In genomic region chr11:75183917-75184570, GRCm38 (mm10) we compare ENCODE assay signal across 19 mouse cellular contexts. TPM values are rescaled to one million over a fixed set of nuclear protein-coding genes. Genes with fewer than 3 reads are reported as not detected.
A peak's percentile ranks its signal among the peaks of the same experiment; 100 is the strongest.
DNase-seq lines count a peak whose midpoint lies in the region; TF ChIP-seq lines count a peak whose summit lies in the region.
"Had no signal": no experiment of that assay in that cellular context is flagged by ENCODE, and none has a peak within 500 bp of the region (broad histone marks: within the 10 kb centered on the region; RNA-seq: fewer than 3 reads in every experiment).

No protein-coding gene starts in this region.

- peaks cover 10% of the 10 kb centered on the region for H3K4me1 ChIP-seq in embryonic fibroblast, embryonic 13.5 days (ENCODE audit: control insufficient read depth, insufficient read depth, low read length)

- H3K27ac ChIP-seq in embryonic fibroblast, embryonic 13.5 days (ENCODE audit: insufficient read depth, low read length): peak overlapping the region; percentile 45; the same call in 1 of the 2 replicates
- H3K27ac ChIP-seq: embryonic facial prominence, embryonic 10.5 days; heart, embryonic 15.5 days; neural tube, embryonic 12.5 days; stomach, postnatal 0 days had no signal

- TF ChIP-seq CTCF in embryonic fibroblast, embryonic 13.5 days (IDR thresholded peaks at IDR 0.05; ENCODE audit: borderline replicate concordance, insufficient read depth, low read length): no peak

- no peak for TF ChIP-seq POLR2A in embryonic fibroblast, embryonic 13.5 days (IDR thresholded peaks at IDR 0.05; ENCODE audit: low read depth, low read length)

- intact Hi-C loops in left cerebral cortex, postnatal 10 days (cut with DNase I): loop anchor here (5.0 to 10.0 kb wide), 2 partner anchors 203 to 271 kb away; partner anchors contain the start of gene Wdr81
- intact Hi-C loops in left cerebral cortex, postnatal 36 days (cut with DNase I): loop anchor here (1.0 kb wide), 1 partner anchor 17 kb away; no protein-coding TSS in a partner anchor

- peak; percentile 71 to 86 for DNase-seq in frontal cortex, postnatal 36 days (ENCODE audit: low spot score in 2 of 2)
- DNase-seq in frontal cortex, postnatal 10 days (ENCODE audit: low spot score in 2 of 2): no peak
- DNase-seq in left cerebral cortex, adult 8-10 months (ENCODE audit: low spot score in 2 of 2): peak; percentile 53 to 90
- no peak for DNase-seq in left cerebral cortex, postnatal 10 days (ENCODE audit: extremely low spot score in 1 of 2, low spot score in 2 of 2)
- peak; percentile 76 to 86 for DNase-seq in left cerebral cortex, postnatal 36 days (ENCODE audit: low spot score in 2 of 2)
- DNase-seq in urinary bladder, adult 2 months (ENCODE audit: low spot score): no peak
- DNase-seq: B cell, adult 2 months; cerebellum, adult 11 months; cerebellum, postnatal 25 days; heart, adult 11 months; kidney, adult 8-10 months; kidney, postnatal 4 days; liver, postnatal 0 days; thymus, postnatal 14 days had no signal

- no peak overlapping the region for H3K4me3 ChIP-seq in embryonic fibroblast, embryonic 13.5 days (ENCODE audit: insufficient read depth, low read length)
- H3K4me3 ChIP-seq: embryonic facial prominence, embryonic 10.5 days; heart, embryonic 15.5 days; neural tube, embryonic 12.5 days had no signal

RNA-seq across cellular contexts. Expression of gene Ovca2, which starts 5.4 kb away (rescaled TPM):
- 10 to 100 TPM; 12.8 to 13.5 (median 13.2) TPM for total RNA-seq in left cerebral cortex, adult 8-10 months (2022)
- total RNA-seq in left cerebral cortex, postnatal 10 days (2021): 10 to 100 TPM in 1 of 2 experiments, 1 to 10 TPM in 1; 9.2 to 11.3 TPM
- 20.4 and 28.9 TPM in 2 replicates for polyA plus RNA-seq in embryonic fibroblast, embryonic 13.5 days (2011; ENCODE audit: insufficient read length, low read depth, missing spikeins)
- 10 to 100 TPM; 11.0 to 13.3 TPM for total RNA-seq in left cerebral cortex, postnatal 36 days (2021)
- 16.0 and 19.9 TPM in 2 replicates for polyA plus RNA-seq in urinary bladder, adult 2 months (2012; rRNA removed)

RNA-seq across cellular contexts. Expression of gene Dph1, which starts 7.0 kb away (rescaled TPM):
- total RNA-seq in left cerebral cortex, adult 8-10 months (2022): 10 to 100 TPM; 22.7 to 28.7 (median 27.0) TPM
- total RNA-seq in left cerebral cortex, postnatal 10 days (2021): 10 to 100 TPM; 14.1 to 15.9 TPM
- polyA plus RNA-seq in embryonic fibroblast, embryonic 13.5 days (2011; ENCODE audit: insufficient read length, low read depth, missing spikeins): 15.7 and 18.7 TPM in 2 replicates
- total RNA-seq in left cerebral cortex, postnatal 36 days (2021): 10 to 100 TPM; 25.3 to 25.6 TPM
- polyA plus RNA-seq in urinary bladder, adult 2 months (2012; rRNA removed): 20.1 and 26.6 TPM in 2 replicates

RNA-seq across cellular contexts. Expression of gene Rtn4rl1, which starts 9.5 kb away (rescaled TPM):
- 10 to 100 TPM; 67.2 to 72.6 (median 67.9) TPM for total RNA-seq in left cerebral cortex, adult 8-10 months (2022)
- total RNA-seq in left cerebral cortex, postnatal 10 days (2021): 10 to 100 TPM; 44.8 to 46.9 TPM
- polyA plus RNA-seq in embryonic fibroblast, embryonic 13.5 days (2011; ENCODE audit: insufficient read length, low read depth, missing spikeins): 2.1 and 2.7 TPM in 2 replicates
- 10 to 100 TPM; 83.5 to 88.3 TPM for total RNA-seq in left cerebral cortex, postnatal 36 days (2021)
- polyA plus RNA-seq in urinary bladder, adult 2 months (2012; rRNA removed): 23.3 and 34.8 TPM in 2 replicates

RNA-seq across cellular contexts. Expression of gene Hic1, which starts 14.7 kb away (rescaled TPM):
- 1 to 10 TPM; 3.2 to 3.7 (median 3.4) TPM for total RNA-seq in left cerebral cortex, adult 8-10 months (2022)
- total RNA-seq in left cerebral cortex, postnatal 10 days (2021): 1 to 10 TPM; 3.9 to 5.3 TPM
- 20.7 and 29.3 TPM in 2 replicates for polyA plus RNA-seq in embryonic fibroblast, embryonic 13.5 days (2011; ENCODE audit: insufficient read length, low read depth, missing spikeins)
- total RNA-seq in left cerebral cortex, postnatal 36 days (2021): 1 to 10 TPM; 2.7 to 3.3 TPM
- polyA plus RNA-seq in urinary bladder, adult 2 months (2012; rRNA removed): 16.9 and 20.7 TPM in 2 replicates

Comparison
In these comparisons a context has a peak if more than half of its experiments do, and no peak if none do; other contexts are left out.
1. DNase-seq: peak in frontal cortex, postnatal 36 days (2 of 2), left cerebral cortex, adult 8-10 months (2 of 2) and left cerebral cortex, postnatal 36 days (2 of 2); none in frontal cortex, postnatal 10 days (0 of 2), left cerebral cortex, postnatal 10 days (0 of 2) and urinary bladder, adult 2 months (single experiment).